Mouse (Mus musculus) gastrocnemius, adult 2 months (tissue): ENCODE measurements around the gene Grik4. TPM values are rescaled to one million over a fixed set of nuclear protein-coding genes. Genes with fewer than 3 reads are reported as not detected.

Experiments used
- DNase-seq: peaks from one replicate; pipeline ENCODE4 v3.0.0; 2022
- H3K27ac ChIP-seq: fragments of 200-600 bp; 2 replicates; pipeline ENCODE4 v1.8.1; 2022; ENCODE audit warnings: mild to moderate bottlenecking
- H3K4me3 ChIP-seq: fragments of 200-600 bp; 2 replicates; pipeline ENCODE4 v1.8.1; 2022; ENCODE audit warnings: mild to moderate bottlenecking, moderate library complexity
- CTCF ChIP-seq: fragments of 200-600 bp; IDR thresholded peaks from 2 replicates; pipeline ENCODE4 v1.8.1; 2022; ENCODE audit warnings: antibody characterized with exemption, mild to moderate bottlenecking, moderate library complexity
- intact Hi-C: fragments of 180-260 bp; cut with DNase I; formaldehyde crosslinking; loops from one replicate; pipeline ENCODE4 v1.15.1; 2025
- total RNA-seq, 2 experiments: library from RNA; stranded (reverse); gene quantifications; 2 replicates each; pipeline ENCODE4 v1.2.3; 2021

The Grik4 gene
- total RNA-seq, 2 experiments from 2014 or later = 0.22 TPM; not detected in 1

- no peak for DNase-seq
- no peak for TF ChIP-seq CTCF
- Histone ChIP-seq H3K4me3 (no peak overlapping the region), H3K27ac (no peak overlapping the region)
- intact Hi-C loops = no loop called here
These were observed 370.5 kb downstream of the Grik4 start for GRCm38 (mm10) chr9:42573616-42574350.

GRCm38 (mm10) chr9:42573180-42573579 lies 371.1 kb downstream of the Grik4 start:
- DNase-seq = peak; percentile 43
- intact Hi-C loops = no loop called here
- H3K4me3 ChIP-seq = no peak overlapping the region
- peak; percentile 68 for TF ChIP-seq CTCF
- H3K27ac ChIP-seq = no peak overlapping the region

GRCm38 (mm10) chr9:42565921-42566320 lies 378.4 kb downstream of the Grik4 start:
- no peak for DNase-seq
- no peak overlapping the region for H3K27ac ChIP-seq
- no peak overlapping the region for H3K4me3 ChIP-seq
- no peak for TF ChIP-seq CTCF
- intact Hi-C loops = no loop called here

DNA sequence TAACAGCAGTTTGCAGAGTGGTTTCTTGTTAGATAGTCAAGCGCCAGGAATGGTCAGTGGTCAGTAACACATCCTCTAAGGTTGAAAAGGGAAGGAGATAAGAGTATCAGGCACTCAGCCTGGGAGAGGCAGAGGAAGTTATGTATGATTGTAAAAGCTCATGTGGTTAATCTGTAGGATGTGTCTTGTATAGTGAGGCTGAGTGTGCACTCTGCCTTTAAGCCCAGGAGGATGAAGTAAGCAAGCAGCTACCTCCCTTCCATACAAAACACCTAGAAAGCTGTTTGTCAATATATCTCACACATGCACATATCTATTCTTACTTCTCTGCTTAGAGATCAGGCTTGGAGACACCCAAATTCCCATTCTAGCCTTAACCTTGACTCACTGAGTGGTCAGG lies 389.1 kb downstream of the Grik4 start:
- H3K4me3 ChIP-seq = no peak overlapping the region
- DNase-seq = no peak
- intact Hi-C loops = loop anchor here (10.0 kb wide), 1 partner anchor 230 kb away; no protein-coding TSS in a partner anchor
- TF ChIP-seq CTCF = no peak
- H3K27ac ChIP-seq = no peak overlapping the region

GRCm38 (mm10) chr9:42550116-42550515 lies 394.2 kb downstream of the Grik4 start:
- peak; percentile 87 for TF ChIP-seq CTCF
- no peak overlapping the region for H3K4me3 ChIP-seq
- intact Hi-C loops = loop anchor here (5.0 to 10.0 kb wide), 2 partner anchors 225 to 397 kb away; no protein-coding TSS in a partner anchor

DNA sequence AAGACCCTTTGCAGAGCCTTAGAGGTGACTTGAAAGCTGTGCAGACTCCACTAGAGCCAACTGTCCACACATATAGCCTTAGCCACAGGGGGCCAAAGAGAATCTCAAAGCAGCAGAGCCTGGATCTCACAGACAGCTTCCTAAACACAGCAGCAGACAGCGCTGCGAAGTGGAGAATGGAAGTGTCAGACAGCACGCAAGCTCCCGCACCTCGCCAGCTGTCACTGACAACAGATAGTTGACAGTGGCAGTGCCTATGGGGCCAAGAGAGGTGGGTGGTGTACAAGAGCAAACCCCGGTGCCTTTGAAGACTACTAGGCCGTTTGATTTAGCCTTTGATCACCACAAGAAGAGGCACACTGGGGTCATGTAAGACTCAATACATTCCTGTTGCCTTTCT lies 395.3 kb downstream of the Grik4 start:
- intact Hi-C loops = no loop called here
- H3K27ac ChIP-seq = no peak overlapping the region
- H3K4me3 ChIP-seq = no peak overlapping the region
- no peak for DNase-seq
- no peak for TF ChIP-seq CTCF

More at GRCm38 (mm10) chr9:42550116-42550515, 394.2 kb downstream of the Grik4 start:
- peak; percentile 69 for DNase-seq
- no peak overlapping the region for H3K27ac ChIP-seq

DNA sequence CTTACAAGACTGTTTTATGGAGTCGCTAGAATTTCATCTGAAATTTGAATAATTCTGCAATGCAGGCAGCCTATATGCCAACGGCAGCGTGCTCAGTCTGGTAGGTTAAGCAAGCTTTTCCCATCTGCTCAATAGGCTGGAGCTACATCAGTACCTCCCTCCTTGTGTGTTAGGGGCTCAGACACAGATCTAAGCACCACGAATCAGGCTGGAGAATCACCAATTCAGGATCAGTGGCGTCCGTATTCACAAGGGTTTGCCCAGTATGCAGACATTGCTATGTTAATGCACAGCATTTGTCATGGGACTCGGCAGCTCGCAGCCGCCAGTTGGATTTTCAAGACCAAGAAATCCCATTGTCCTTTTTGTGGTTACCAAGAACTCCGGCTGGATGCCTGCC lies 399.8 kb downstream of the Grik4 start:
- intact Hi-C loops = no loop called here

GRCm38 (mm10) chr9:42533491-42533890 lies 410.8 kb downstream of the Grik4 start:
- intact Hi-C loops = no loop called here
- Histone ChIP-seq H3K4me3 (no peak overlapping the region), H3K27ac (no peak overlapping the region)
- no peak for TF ChIP-seq CTCF
- no peak for DNase-seq

More for the DNA sequence above, 399.8 kb downstream of the Grik4 start:
- no peak overlapping the region for H3K4me3 ChIP-seq
- DNase-seq = no peak
- H3K27ac ChIP-seq = no peak overlapping the region
- no peak for TF ChIP-seq CTCF

- Histone ChIP-seq H3K4me3 (no peak overlapping the region), H3K27ac (no peak overlapping the region)
- no peak for DNase-seq
- no peak for TF ChIP-seq CTCF
- intact Hi-C loops = no loop called here
These were observed 411.3 kb downstream of the Grik4 start for GRCm38 (mm10) chr9:42533041-42533440.

DNA sequence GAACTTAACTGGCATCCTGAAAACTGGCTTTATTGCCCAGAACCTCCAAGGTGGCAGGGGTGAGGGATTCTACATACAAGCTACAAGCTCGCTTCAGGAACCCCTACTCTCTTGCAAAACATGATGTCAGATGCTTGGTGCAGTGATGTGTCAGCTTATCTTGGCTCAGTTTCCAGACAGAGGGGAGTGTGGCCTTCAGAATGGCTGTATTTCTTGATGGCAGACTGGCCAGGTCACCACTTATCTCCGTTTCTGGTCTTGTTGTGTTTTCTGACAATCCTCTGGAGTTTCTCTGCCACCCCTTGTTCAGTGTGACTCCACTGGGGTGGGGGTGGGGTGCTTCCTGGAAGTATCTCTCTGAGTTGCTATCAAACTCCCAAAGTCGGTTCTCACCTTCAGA lies 412.3 kb downstream of the Grik4 start:
- Histone ChIP-seq H3K27ac (no peak overlapping the region), H3K4me3 (no peak overlapping the region)
- intact Hi-C loops = no loop called here
- no peak for TF ChIP-seq CTCF
- DNase-seq = no peak

- no peak for TF ChIP-seq CTCF
- no peak for DNase-seq
- intact Hi-C loops = no loop called here
- H3K4me3 ChIP-seq = no peak overlapping the region
- H3K27ac ChIP-seq = no peak overlapping the region
These were observed 413.8 kb downstream of the Grik4 start for GRCm38 (mm10) chr9:42530221-42531152.

GRCm38 (mm10) chr9:42520587-42521084 lies 423.7 kb downstream of the Grik4 start:
- H3K27ac ChIP-seq = no peak overlapping the region
- intact Hi-C loops = no loop called here
- peak overlapping the region; percentile 57 for H3K4me3 ChIP-seq
- no peak for TF ChIP-seq CTCF
- DNase-seq = peak; percentile 38

GRCm38 (mm10) chr9:42518163-42518562 lies 426.1 kb downstream of the Grik4 start:
- DNase-seq = no peak
- no peak for TF ChIP-seq CTCF
- intact Hi-C loops = no loop called here
- Histone ChIP-seq H3K27ac (no peak overlapping the region), H3K4me3 (no peak overlapping the region)
